Mouse (Mus musculus) intestine, postnatal 0 days (tissue): ENCODE data around the gene Ccdc194. TPM values are rescaled to one million over a fixed set of nuclear protein-coding genes. Genes with fewer than 3 reads are reported as not detected.
A peak's percentile ranks its signal among the peaks of the same experiment; 100 is the strongest.

Source experiments
- ATAC-seq: fragments of 200-750 bp; cut with Nextera tagmentation; 2 replicates; pipeline ENCODE4 v1.8.0; 2017; ENCODE audit warnings: mild to moderate bottlenecking, moderate TSS enrichment, moderate library complexity
- H3K27ac ChIP-seq: fragments of 300-500 bp; sonication (generic); 2 replicates; pipeline ENCODE4 v1.5.1; 2014; ENCODE audit warnings: mild to moderate bottlenecking, low read depth, low read length, moderate library complexity
- H3K27me3 ChIP-seq: fragments of 300-500 bp; sonication (generic); replicated peaks from 2 replicates; pipeline ENCODE4 v1.6.1; 2014; ENCODE audit warnings: low read length, mixed read lengths; ENCODE audit not compliant: control insufficient read depth, insufficient read depth
- H3K36me3 ChIP-seq: fragments of 300-500 bp; sonication (generic); 2 replicates; pipeline ENCODE4 v1.6.1; 2014; ENCODE audit warnings: mild to moderate bottlenecking, moderate library complexity; ENCODE audit not compliant: control insufficient read depth, insufficient read depth
- H3K4me1 ChIP-seq: fragments of 300-500 bp; sonication (generic); replicated peaks from 2 replicates; pipeline ENCODE4 v1.6.1; 2014; ENCODE audit warnings: antibody characterized with exemption, low read length, mixed read lengths; ENCODE audit not compliant: control insufficient read depth, insufficient read depth
- H3K4me2 ChIP-seq: fragments of 300-500 bp; sonication (generic); replicated peaks from 2 replicates; pipeline ENCODE4 v1.6.1; 2014; ENCODE audit warnings: low read depth, mild to moderate bottlenecking, moderate library complexity
- H3K4me3 ChIP-seq: fragments of 300-500 bp; sonication (generic); 2 replicates; pipeline ENCODE4 v1.5.1; 2014; ENCODE audit warnings: low read depth, low read length
- H3K9ac ChIP-seq: fragments of 300-500 bp; sonication (generic); 2 replicates; pipeline ENCODE4 v1.6.1; 2014; ENCODE audit warnings: mild to moderate bottlenecking, low read depth, low read length
- H3K9me3 ChIP-seq: fragments of 300-500 bp; sonication (generic); 2 replicates; pipeline ENCODE4 v1.6.1; 2016; ENCODE audit warnings: mixed run types; ENCODE audit not compliant: control insufficient read depth
- CTCF ChIP-seq: sonication (generic); IDR thresholded peaks from 2 replicates; pipeline ENCODE4 v1.5.1; 2016; ENCODE audit warnings: low read depth, mild to moderate bottlenecking, control low read depth, antibody characterized with exemption, moderate library complexity
- WGBS: fragments of 180-500 bp; shearing (Covaris S2); extraction: QIAGEN DNeasy Blood & Tissue Kit; methylation state at CpG from one replicate; pipeline ENCODE4 v1.1.7; 2014; 5-methylcytosine and 5-hydroxymethylcytosine counted together
- polyA plus RNA-seq: library from polyadenylated mRNA; unstranded; fragments of >200 nt; fragmentation: Nextera tagmentation; extraction: Ambion mirVana; gene quantifications from 2 replicates; pipeline ENCODE4 v1.2.1, GENCODE M21; 2015

Ccdc194 gene
- polyA plus RNA-seq, 1 experiment from 2014 or later, result 0.08 TPM

DNA sequence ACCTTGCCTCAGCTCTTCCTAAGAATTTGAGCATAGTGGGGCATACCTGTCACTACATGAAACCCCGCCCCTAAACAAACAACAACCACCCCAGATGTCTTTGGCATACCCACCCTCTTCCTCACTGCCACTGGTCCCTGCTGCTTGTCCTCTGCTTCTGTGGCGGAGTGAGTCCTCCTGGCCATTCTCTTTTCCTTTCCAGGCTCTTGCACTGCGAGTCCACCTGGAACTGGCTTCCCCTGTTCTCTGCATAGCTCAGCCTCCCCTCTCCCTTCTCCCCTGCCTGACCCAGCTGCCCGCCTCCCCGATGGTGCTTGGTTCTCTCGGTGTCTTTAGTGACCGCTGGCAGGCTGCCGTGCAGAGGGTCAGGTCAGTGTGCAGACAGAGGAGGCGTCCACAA is 18.2 kb upstream of the Ccdc194 start:
- Histone ChIP-seq H3K4me2 (peak overlapping the region; percentile 92), H3K36me3 (peaks cover 28% of the 10 kb centered on the region; the same call in 1 of the 2 replicates), H3K4me3 (peak overlapping the region; percentile 87), H3K9ac (no peak overlapping the region), H3K4me1 (0 out of 2 replicates have a peak, but pooled peaks cover 2% of the 10 kb centered on the region), H3K9me3 (no peaks in the 10 kb centered on the region), H3K27ac (no peak overlapping the region), H3K27me3 (no peaks in the 10 kb centered on the region)
- 81% methylated on average over 9 of the region's 9 CpGs for WGBS
- no peak for ATAC-seq
- TF ChIP-seq CTCF, result no peak

GRCm38 (mm10) chr8:71542632-71543343 is 17.3 kb upstream of the Ccdc194 start, which contains the start of gene Mvb12a:
Gene Mvb12a, plus strand, starts transcription at chr8:71542922.
- no peaks in the 10 kb centered on the region for H3K27me3 ChIP-seq
- 0 out of 2 replicates have a peak, but pooled peaks have one; percentile 1 for TF ChIP-seq CTCF
- peak within 1 kb of the TSS; percentile 88 for H3K27ac ChIP-seq
- peak within 1 kb of the TSS; percentile 60 for H3K9ac ChIP-seq
- peaks cover 24% of the 10 kb centered on the region; the same call in 1 of the 2 replicates for H3K36me3 ChIP-seq
- H3K9me3 ChIP-seq, result no peaks in the 10 kb centered on the region
- peak; percentile 94 for ATAC-seq
- peak within 1 kb of the TSS; percentile 92 for H3K4me2 ChIP-seq
- H3K4me1 ChIP-seq, result 0 out of 2 replicates have a peak, but pooled peaks cover 6% of the 10 kb centered on the region
- under 1% methylated on average over 53 of the region's 55 CpGs for WGBS
- peak within 1 kb of the TSS; percentile 87 for H3K4me3 ChIP-seq

- Histone ChIP-seq H3K27me3 (no peaks in the 10 kb centered on the region), H3K27ac (peak within 1 kb of the TSS; percentile 93), H3K36me3 (no peaks in the 10 kb centered on the region), H3K4me3 (peak within 1 kb of the TSS; percentile 58), H3K4me2 (peak within 1 kb of the TSS; percentile 77), H3K4me1 (0 out of 2 replicates have a peak, but pooled peaks cover 3% of the 10 kb centered on the region), H3K9ac (peak within 1 kb of the TSS; percentile 67), H3K9me3 (no peaks in the 10 kb centered on the region)
- peak; percentile 50 for TF ChIP-seq CTCF
- 3% methylated on average over 37 of the region's 37 CpGs for WGBS
- ATAC-seq, result peak; percentile 83
These were observed 11.7 kb upstream of the Ccdc194 start, which contains the start of gene Bst2 for GRCm38 (mm10) chr8:71537028-71537867. Gene Bst2, minus strand, starts transcription at chr8:71537456.

- no peak for ATAC-seq
- Histone ChIP-seq H3K4me3 (no peak overlapping the region), H3K9me3 (no peaks in the 10 kb centered on the region), H3K9ac (no peak overlapping the region), H3K4me1 (0 out of 2 replicates have a peak, but pooled peaks cover 3% of the 10 kb centered on the region), H3K27me3 (no peaks in the 10 kb centered on the region), H3K4me2 (peak overlapping the region; percentile 77), H3K36me3 (no peaks in the 10 kb centered on the region), H3K27ac (no peak overlapping the region)
- TF ChIP-seq CTCF, result no peak
- WGBS, result 69% methylated on average over 5 of the region's 5 CpGs
These were observed 10.2 kb upstream of the Ccdc194 start for GRCm38 (mm10) chr8:71535663-71536062.

DNA sequence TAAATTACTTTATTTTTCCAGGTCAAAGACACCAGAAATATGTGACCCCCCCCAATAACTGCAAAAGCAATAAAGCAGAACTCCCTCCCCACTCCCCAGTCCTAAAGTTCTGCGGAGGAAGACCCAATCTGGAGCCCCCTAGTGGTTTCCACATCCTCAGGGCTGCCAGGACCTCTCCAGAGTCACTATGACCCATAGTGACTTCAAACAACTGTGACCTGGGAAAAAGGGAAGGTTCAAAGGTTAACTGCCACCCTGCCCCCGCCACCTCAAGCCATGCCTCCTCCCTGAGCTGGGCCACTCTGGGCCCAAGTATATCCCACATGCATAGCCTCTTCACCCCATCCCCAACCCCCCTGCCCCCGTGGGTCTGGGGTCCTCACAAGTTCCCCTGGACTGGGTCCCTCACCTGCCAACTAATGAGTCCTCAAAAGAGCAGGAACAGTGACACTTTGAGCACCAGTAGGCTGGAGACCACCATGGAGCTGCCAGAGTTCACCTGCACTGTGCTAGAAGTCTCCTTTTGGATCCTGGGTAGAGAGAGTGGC is 8.8 kb upstream of the Ccdc194 start:
- no peak for ATAC-seq
- 48% methylated on average over 3 of the region's 3 CpGs for WGBS
- Histone ChIP-seq H3K9ac (no peak overlapping the region), H3K9me3 (no peaks in the 10 kb centered on the region), H3K4me1 (0 out of 2 replicates have a peak, but pooled peaks cover 3% of the 10 kb centered on the region), H3K4me2 (no peak overlapping the region), H3K27ac (no peak overlapping the region), H3K4me3 (no peak overlapping the region), H3K36me3 (no peaks in the 10 kb centered on the region), H3K27me3 (no peaks in the 10 kb centered on the region)
- TF ChIP-seq CTCF, result peak; percentile 45
